Mouse (Mus musculus) hindbrain, embryonic 16.5 days (tissue): ENCODE results near the gene Hic2. TPM values are rescaled to one million over a fixed set of nuclear protein-coding genes. Genes with fewer than 3 reads are reported as not detected.

Source experiments
- ATAC-seq: fragments of 200-750 bp; cut with Nextera tagmentation; 2 replicates; pipeline ENCODE4 v1.8.0; 2017; ENCODE audit warnings: moderate TSS enrichment, moderate library complexity
- H3K27ac ChIP-seq: fragments of 300-500 bp; sonication (generic); 2 replicates; pipeline ENCODE4 v1.5.1; 2014; ENCODE audit warnings: low read depth, mild to moderate bottlenecking, control low read depth, low read length, moderate library complexity
- H3K27me3 ChIP-seq: fragments of 300-500 bp; sonication (generic); replicated peaks from 2 replicates; pipeline ENCODE4 v1.6.1; 2014; ENCODE audit warnings: low read length; ENCODE audit not compliant: control insufficient read depth, insufficient read depth
- H3K36me3 ChIP-seq: fragments of 300-500 bp; sonication (generic); 2 replicates; pipeline ENCODE4 v1.6.1; 2014; ENCODE audit warnings: mild to moderate bottlenecking, low read length, moderate library complexity, mixed read lengths; ENCODE audit not compliant: control insufficient read depth, insufficient read depth
- H3K4me1 ChIP-seq: fragments of 300-500 bp; sonication (generic); 2 replicates; pipeline ENCODE4 v1.6.1; 2014; ENCODE audit warnings: low read depth, low read length; ENCODE audit not compliant: control insufficient read depth, insufficient read depth
- H3K4me2 ChIP-seq: fragments of 300-500 bp; sonication (generic); 2 replicates; pipeline ENCODE4 v1.6.1; 2014; ENCODE audit warnings: mild to moderate bottlenecking, low read length, control low read depth, moderate library complexity
- H3K4me3 ChIP-seq: fragments of 300-500 bp; sonication (generic); 2 replicates; pipeline ENCODE4 v1.5.1; 2014; ENCODE audit warnings: mild to moderate bottlenecking, low read length, control low read depth, moderate library complexity
- H3K9ac ChIP-seq: fragments of 300-500 bp; sonication (generic); 2 replicates; pipeline ENCODE4 v1.6.1; 2014; ENCODE audit warnings: low read depth, mild to moderate bottlenecking, control low read depth, low read length, moderate library complexity
- H3K9me3 ChIP-seq: fragments of 300-500 bp; sonication (generic); 2 replicates; pipeline ENCODE4 v1.6.1; 2014; ENCODE audit warnings: mild to moderate bottlenecking, low read length, moderate library complexity; ENCODE audit not compliant: control insufficient read depth
- WGBS: fragments of 180-500 bp; shearing (Covaris S2); extraction: QIAGEN DNeasy Blood & Tissue Kit; methylation state at CpG from one replicate; pipeline ENCODE4 v1.1.7; 2014; 5-methylcytosine and 5-hydroxymethylcytosine counted together
- polyA plus RNA-seq: library from polyadenylated mRNA; unstranded; fragments of >200 nt; fragmentation: Nextera tagmentation; extraction: Ambion mirVana; gene quantifications from 2 replicates; pipeline ENCODE4 v1.2.1, GENCODE M21; 2015

Hic2 gene
- polyA plus RNA-seq, 1 experiment from 2014 or later = 6.1 TPM

DNA sequence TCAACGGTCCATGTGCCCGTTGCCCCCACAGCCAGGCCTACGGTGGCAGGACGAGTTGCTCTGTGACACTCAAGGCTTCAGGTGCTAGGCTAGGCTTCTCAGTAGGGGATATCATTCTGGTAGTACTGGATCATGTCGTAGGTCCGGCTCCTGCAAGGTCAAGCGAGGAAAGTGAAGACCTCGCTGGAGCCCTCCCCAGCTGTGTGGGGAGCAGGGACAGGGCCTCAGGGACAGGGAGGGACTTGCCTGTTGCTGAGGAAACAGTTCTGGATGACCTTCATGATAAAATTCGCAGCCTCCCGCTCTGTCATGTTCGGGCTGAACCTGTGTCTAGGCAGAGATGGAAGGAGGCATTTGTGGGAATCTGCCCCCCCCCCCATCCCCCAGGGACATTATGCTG, 47.1 kb downstream of the Hic2 start:
- H3K9ac ChIP-seq = no peak overlapping the region
- no peak for ATAC-seq
- no peaks in the 10 kb centered on the region; the same call in 1 of the 2 replicates for H3K27me3 ChIP-seq
- H3K36me3 ChIP-seq = peaks cover 42% of the 10 kb centered on the region
- H3K4me3 ChIP-seq = no peak overlapping the region
- no peak overlapping the region for H3K4me2 ChIP-seq
- H3K9me3 ChIP-seq = no peaks in the 10 kb centered on the region
- peaks cover 17% of the 10 kb centered on the region for H3K4me1 ChIP-seq
- no peak overlapping the region for H3K27ac ChIP-seq
- WGBS = 90% methylated on average over 11 of the region's 11 CpGs

- H3K36me3 ChIP-seq = peaks cover 59% of the 10 kb centered on the region
- no peaks in the 10 kb centered on the region; the same call in 1 of the 2 replicates for H3K27me3 ChIP-seq
- no peak overlapping the region for H3K9ac ChIP-seq
- H3K4me3 ChIP-seq = no peak overlapping the region
- H3K4me2 ChIP-seq = no peak overlapping the region
- no peaks in the 10 kb centered on the region for H3K4me1 ChIP-seq
- no peak for ATAC-seq
- WGBS = 74% methylated on average over 6 of the region's 6 CpGs
- H3K27ac ChIP-seq = no peak overlapping the region
- no peaks in the 10 kb centered on the region for H3K9me3 ChIP-seq
These were observed 49.8 kb downstream of the Hic2 start for GRCm38 (mm10) chr16:17283151-17283550.

DNA sequence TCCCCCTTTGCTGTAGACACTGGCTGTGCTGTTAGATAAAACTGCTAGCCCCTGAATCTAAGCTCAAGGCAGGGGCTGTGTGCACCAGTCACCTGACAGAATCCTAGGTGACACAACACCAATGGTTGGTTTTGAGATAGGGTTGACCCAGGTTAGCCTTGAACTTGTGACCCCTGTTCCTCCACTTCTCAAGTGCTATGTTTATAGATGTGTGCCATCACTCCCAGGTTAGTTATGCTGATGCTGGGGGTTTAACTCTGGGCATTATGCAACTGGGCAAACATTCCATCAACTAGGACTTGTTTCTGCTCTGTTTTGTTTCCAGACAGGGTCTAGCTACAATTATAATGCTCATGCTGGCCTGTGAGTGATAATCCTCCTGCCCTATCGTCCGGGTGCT, 53.7 kb downstream of the Hic2 start:
- H3K36me3 ChIP-seq = peaks cover 50% of the 10 kb centered on the region
- no peaks in the 10 kb centered on the region for H3K9me3 ChIP-seq
- no peaks in the 10 kb centered on the region for H3K4me1 ChIP-seq
- WGBS = 88% methylated on average over 2 of the region's 2 CpGs
- no peak overlapping the region for H3K4me2 ChIP-seq
- no peak for ATAC-seq
- H3K9ac ChIP-seq = no peak overlapping the region
- H3K4me3 ChIP-seq = no peak overlapping the region
- H3K27ac ChIP-seq = no peak overlapping the region
- no peaks in the 10 kb centered on the region for H3K27me3 ChIP-seq

DNA sequence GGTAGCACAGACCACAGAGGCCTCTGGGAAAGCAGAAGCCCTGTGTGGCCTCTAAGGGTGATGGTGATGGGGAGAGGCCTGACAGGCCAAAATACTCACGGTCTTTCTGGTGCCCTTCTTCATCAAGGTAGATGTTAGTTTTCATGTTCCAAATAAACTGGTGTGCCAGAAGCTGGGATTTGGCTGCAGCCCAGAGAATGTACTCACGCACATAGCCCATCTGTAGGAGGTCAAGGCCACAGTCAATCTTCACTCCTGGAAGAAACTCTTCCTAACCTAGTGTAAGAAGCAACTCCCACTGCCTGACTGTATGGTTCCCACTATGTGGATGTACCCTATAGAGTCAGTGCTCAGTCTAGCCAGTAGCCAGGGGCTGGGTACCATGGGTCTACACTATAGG, 57.6 kb downstream of the Hic2 start:
- H3K27me3 ChIP-seq = no peaks in the 10 kb centered on the region
- WGBS = 92% methylated on average over 2 of the region's 2 CpGs
- H3K27ac ChIP-seq = no peak overlapping the region
- no peak overlapping the region for H3K4me2 ChIP-seq
- no peak overlapping the region for H3K4me3 ChIP-seq
- no peaks in the 10 kb centered on the region for H3K9me3 ChIP-seq
- peaks cover 43% of the 10 kb centered on the region for H3K36me3 ChIP-seq
- H3K4me1 ChIP-seq = no peaks in the 10 kb centered on the region
- no peak overlapping the region for H3K9ac ChIP-seq
- ATAC-seq = no peak

DNA sequence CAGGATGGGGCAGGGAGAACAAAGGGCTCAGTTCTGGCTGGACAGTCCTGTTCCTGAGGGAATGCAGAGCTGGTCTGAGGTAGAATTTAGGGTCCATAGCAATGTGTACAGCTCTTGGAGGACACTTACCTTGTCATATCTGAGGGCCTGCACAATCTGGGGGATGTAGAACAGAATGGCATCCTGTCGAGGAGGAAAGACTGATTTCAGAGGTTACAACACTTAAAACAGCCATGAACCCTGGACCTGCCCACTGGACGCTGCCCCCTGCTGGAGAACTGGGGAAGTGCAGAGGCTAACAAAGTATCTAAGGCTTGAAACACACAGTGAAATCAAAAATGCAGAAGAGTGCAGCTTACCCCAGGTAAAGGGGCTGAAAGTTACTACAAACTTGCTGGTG, 59.4 kb downstream of the Hic2 start:
- 0% methylated on average over 2 of the region's 2 CpGs for WGBS
- H3K4me1 ChIP-seq = no peaks in the 10 kb centered on the region
- H3K9me3 ChIP-seq = no peaks in the 10 kb centered on the region
- H3K27me3 ChIP-seq = no peaks in the 10 kb centered on the region
- no peak overlapping the region for H3K27ac ChIP-seq
- H3K36me3 ChIP-seq = peaks cover 42% of the 10 kb centered on the region
- no peak overlapping the region for H3K4me2 ChIP-seq
- ATAC-seq = no peak
- no peak overlapping the region for H3K4me3 ChIP-seq
- H3K9ac ChIP-seq = no peak overlapping the region

GRCm38 (mm10) chr16:17300818-17301217, 67.4 kb downstream of the Hic2 start:
- H3K9me3 ChIP-seq = no peaks in the 10 kb centered on the region
- no peak overlapping the region for H3K4me2 ChIP-seq
- peaks cover 44% of the 10 kb centered on the region for H3K36me3 ChIP-seq
- no peak overlapping the region for H3K27ac ChIP-seq
- H3K27me3 ChIP-seq = no peaks in the 10 kb centered on the region
- 97% methylated on average over 3 of the region's 3 CpGs for WGBS
- no peak overlapping the region for H3K9ac ChIP-seq
- H3K4me3 ChIP-seq = no peak overlapping the region
- ATAC-seq = no peak
- H3K4me1 ChIP-seq = no peaks in the 10 kb centered on the region

DNA sequence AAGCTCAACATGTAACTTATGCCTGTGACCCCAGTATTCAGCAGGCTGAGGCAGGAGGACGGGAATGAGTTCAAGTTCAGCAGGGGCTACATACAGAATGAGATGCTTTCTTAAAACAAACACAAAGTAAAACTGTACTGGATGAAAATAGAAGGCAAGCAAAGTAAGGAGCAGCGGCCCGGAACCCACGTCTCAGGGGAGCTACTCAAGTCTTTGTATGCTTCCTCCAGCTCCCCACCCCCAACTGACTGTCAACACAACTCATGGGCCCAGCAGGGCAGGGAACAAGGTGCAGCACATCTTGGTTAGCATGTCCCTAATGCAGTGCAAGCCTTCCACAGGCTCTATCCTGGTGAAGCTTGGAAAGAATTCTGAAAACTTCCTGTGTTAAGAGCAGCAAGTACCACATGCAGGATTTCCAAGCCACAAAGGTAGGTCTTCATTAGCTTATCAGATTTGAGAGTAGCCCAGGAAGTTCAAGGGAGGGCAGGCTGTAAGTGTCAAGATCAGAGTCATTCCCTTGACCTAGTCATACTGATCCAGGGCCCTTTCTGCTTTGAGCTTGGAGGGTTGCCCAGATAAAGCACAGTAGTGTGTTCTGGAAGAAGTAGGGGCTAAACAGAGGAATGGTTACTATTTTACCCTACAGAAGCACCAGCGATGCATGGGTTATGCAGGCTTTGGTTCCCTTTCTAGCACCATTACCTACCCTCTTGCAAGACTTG, 70.3 kb downstream of the Hic2 start:
- H3K27ac ChIP-seq = no peak overlapping the region
- no peak for ATAC-seq
- no peaks in the 10 kb centered on the region for H3K9me3 ChIP-seq
- H3K4me1 ChIP-seq = no peaks in the 10 kb centered on the region
- peaks cover 45% of the 10 kb centered on the region for H3K36me3 ChIP-seq
- H3K4me2 ChIP-seq = no peak overlapping the region
- no peaks in the 10 kb centered on the region for H3K27me3 ChIP-seq
- H3K4me3 ChIP-seq = no peak overlapping the region
- no peak overlapping the region for H3K9ac ChIP-seq
- 79% methylated on average over 5 of the region's 5 CpGs for WGBS

DNA sequence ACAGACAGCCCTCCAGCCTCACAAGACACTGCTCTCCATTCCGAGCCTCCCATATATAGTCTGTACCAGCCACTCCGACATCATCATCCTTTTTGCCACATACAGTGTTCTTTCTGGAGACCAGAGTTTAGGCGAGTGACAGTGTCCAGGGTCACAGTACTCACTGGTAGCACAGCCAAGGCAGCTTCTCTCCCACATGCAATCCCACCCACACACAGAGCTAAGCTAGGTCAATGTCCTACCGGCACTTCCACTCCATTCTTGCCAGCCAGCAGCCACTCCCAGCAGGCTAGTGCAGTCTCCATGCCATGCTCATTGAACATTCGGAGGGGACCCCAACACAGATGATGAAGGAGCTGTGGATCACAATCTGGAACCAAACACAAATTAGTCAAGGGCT, 74.1 kb downstream of the Hic2 start:
- Histone ChIP-seq H3K9ac (no peak overlapping the region), H3K4me1 (no peaks in the 10 kb centered on the region), H3K36me3 (peaks cover 48% of the 10 kb centered on the region), H3K9me3 (no peaks in the 10 kb centered on the region), H3K27me3 (no peaks in the 10 kb centered on the region), H3K27ac (no peak overlapping the region), H3K4me2 (no peak overlapping the region), H3K4me3 (no peak overlapping the region)
- WGBS = 94% methylated on average over 5 of the region's 5 CpGs
- no peak for ATAC-seq

DNA sequence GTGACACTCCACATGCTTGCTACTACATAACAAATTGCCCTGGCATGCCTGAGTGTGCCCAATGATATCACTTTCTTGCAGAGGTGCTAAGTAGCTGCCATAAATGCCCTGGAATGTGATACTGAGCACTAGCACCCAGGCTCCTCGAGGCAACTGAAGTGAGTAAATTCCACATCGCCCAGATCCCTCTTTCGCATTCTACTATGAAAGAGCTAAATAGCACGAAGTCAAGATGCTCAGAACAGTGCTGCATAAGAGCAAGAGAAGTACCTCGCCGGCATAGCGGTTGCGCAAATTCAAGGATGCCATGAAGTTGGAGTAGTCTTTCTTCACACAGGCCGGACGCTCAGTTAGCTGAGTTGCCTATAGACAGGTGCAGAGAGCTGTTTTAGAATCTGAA, 75.7 kb downstream of the Hic2 start:
- H3K4me3 ChIP-seq = no peak overlapping the region
- no peaks in the 10 kb centered on the region for H3K27me3 ChIP-seq
- ATAC-seq = no peak
- H3K9me3 ChIP-seq = no peaks in the 10 kb centered on the region
- H3K36me3 ChIP-seq = peaks cover 51% of the 10 kb centered on the region
- no peaks in the 10 kb centered on the region for H3K4me1 ChIP-seq
- no peak overlapping the region for H3K9ac ChIP-seq
- WGBS = 95% methylated on average over 10 of the region's 10 CpGs
- no peak overlapping the region for H3K27ac ChIP-seq
- no peak overlapping the region for H3K4me2 ChIP-seq
